Mouse (Mus musculus): ENCODE results near the gene Ctu2. TPM values are rescaled to one million over a fixed set of nuclear protein-coding genes. Genes with fewer than 3 reads are reported as not detected.

Gene Ctu2
- polyA plus RNA-seq, 1 experiment from 2014 or later, result 27.8 TPM

Small RNA genes within 50 kb of the gene (microRNA-seq; reads per million reads assigned to microRNA genes)
- not detected for gene Gm24366

Other genes with a start within 250 kb of the Ctu2 start
- 2.9 and 3.1 TPM in 2 replicates for gene Zfpm1, start 194.0 kb upstream of the Ctu2 start, polyA plus RNA-seq (2015; fragmentation: Nextera tagmentation; extraction: Ambion mirVana)
- not detected in 2 replicates for gene Trhr2, start 115.4 kb upstream of the Ctu2 start, polyA plus RNA-seq (2015; fragmentation: Nextera tagmentation; extraction: Ambion mirVana)
- gene Zc3h18, start 99.5 kb upstream of the Ctu2 start, polyA plus RNA-seq (2015; fragmentation: Nextera tagmentation; extraction: Ambion mirVana), result 28.2 and 28.7 TPM in 2 replicates
- gene Il17c, start 54.1 kb upstream of the Ctu2 start, polyA plus RNA-seq (2015; fragmentation: Nextera tagmentation; extraction: Ambion mirVana), result 0.21 TPM in 1 of 2 replicates, not detected in the other
- 170 and 202 TPM in 2 replicates for gene Cyba, start 43.2 kb upstream of the Ctu2 start, polyA plus RNA-seq (2015; fragmentation: Nextera tagmentation; extraction: Ambion mirVana)
- gene Mvd, start 32.7 kb upstream of the Ctu2 start, polyA plus RNA-seq (2015; fragmentation: Nextera tagmentation; extraction: Ambion mirVana), result 15.9 and 16.1 TPM in 2 replicates
- gene Snai3, start 15.4 kb upstream of the Ctu2 start, polyA plus RNA-seq (2015; fragmentation: Nextera tagmentation; extraction: Ambion mirVana), result 2.8 and 3.6 TPM in 2 replicates
- 42.1 and 48.6 TPM in 2 replicates for gene Rnf166, start 79 bp upstream of the Ctu2 start, polyA plus RNA-seq (2015; fragmentation: Nextera tagmentation; extraction: Ambion mirVana)
- gene Piezo1, start 75.2 kb downstream of the Ctu2 start, polyA plus RNA-seq (2015; fragmentation: Nextera tagmentation; extraction: Ambion mirVana), result 13.5 and 15.3 TPM in 2 replicates
- 27.9 and 29.0 TPM in 2 replicates for gene Cdt1, start 91.9 kb downstream of the Ctu2 start, polyA plus RNA-seq (2015; fragmentation: Nextera tagmentation; extraction: Ambion mirVana)
- 159 and 204 TPM in 2 replicates for gene Aprt, start 100.8 kb downstream of the Ctu2 start, polyA plus RNA-seq (2015; fragmentation: Nextera tagmentation; extraction: Ambion mirVana)
- gene Galns, start 135.3 kb downstream of the Ctu2 start, polyA plus RNA-seq (2015; fragmentation: Nextera tagmentation; extraction: Ambion mirVana), result 10.0 and 10.4 TPM in 2 replicates
- gene Trappc2l, start 135.5 kb downstream of the Ctu2 start, polyA plus RNA-seq (2015; fragmentation: Nextera tagmentation; extraction: Ambion mirVana), result 58.2 and 60.1 TPM in 2 replicates
- not detected in 2 replicates for gene Pabpn1l, start 146.6 kb downstream of the Ctu2 start, polyA plus RNA-seq (2015; fragmentation: Nextera tagmentation; extraction: Ambion mirVana)
- gene Cbfa2t3, start 223.0 kb downstream of the Ctu2 start, polyA plus RNA-seq (2015; fragmentation: Nextera tagmentation; extraction: Ambion mirVana), result 4.6 and 4.8 TPM in 2 replicates